Comparison of ENCODE assay signal across 8 mouse cellular contexts in genomic region chr10:85184964-85185608, GRCm38 (mm10). TPM values are rescaled to one million over a fixed set of nuclear protein-coding genes. Genes with fewer than 3 reads are reported as not detected.
DNase-seq lines count a peak whose midpoint lies in the region; ATAC-seq lines count a peak whose summit lies in the region.

TSS of gene Cry1 (minus strand) at chr10:85185064.

- peak within 1 kb of the TSS; percentile 90 for H3K27ac ChIP-seq in hindbrain, embryonic 14.5 days

- DNase-seq in T-cell, adult 2 months (ENCODE audit: low spot score): peak; percentile 97
- DNase-seq in cerebellum, postnatal 25 days: peak; percentile 99 to 100
- DNase-seq in frontal cortex, postnatal 25 days (ENCODE audit: low spot score in 2 of 2): peak; percentile 97 to 98
- DNase-seq in hindbrain, embryonic 14.5 days (ENCODE audit: low spot score): peak; percentile 98
- peak; percentile 89 to 99 for DNase-seq in layer of hippocampus, postnatal 25 days (ENCODE audit: extremely low spot score in 1 of 2, low spot score in 1 of 2)
- peak; percentile 98 for DNase-seq in lung, postnatal 14 days
- DNase-seq in ovary, postnatal 36 days (ENCODE audit: low spot score): peak; percentile 97
- peak; percentile 97 for DNase-seq in thymus, postnatal 14 days

- peak within 1 kb of the TSS; percentile 83 for H3K9ac ChIP-seq in hindbrain, embryonic 14.5 days

- peak; percentile 96 for ATAC-seq in hindbrain, embryonic 14.5 days (ENCODE audit: low FRiP score)

- H3K36me3 ChIP-seq in hindbrain, embryonic 14.5 days (replicated peaks; ENCODE audit: control insufficient read depth, insufficient read depth): no peaks in the 10 kb centered on the region

- peak within 1 kb of the TSS; percentile 93 for H3K4me3 ChIP-seq in hindbrain, embryonic 14.5 days (replicated peaks; ENCODE audit: low read length)

- H3K4me2 ChIP-seq in hindbrain, embryonic 14.5 days (replicated peaks): peak within 1 kb of the TSS; percentile 72

- under 1% methylated on average over 75 of the region's 75 CpGs for WGBS in hindbrain, embryonic 14.5 days

- no peaks in the 10 kb centered on the region for H3K9me3 ChIP-seq in hindbrain, embryonic 14.5 days (ENCODE audit: control insufficient read depth, low read length)

- no peaks in the 10 kb centered on the region for H3K27me3 ChIP-seq in hindbrain, embryonic 14.5 days (ENCODE audit: control insufficient read depth, insufficient read depth, low read length)

- peaks cover 10% of the 10 kb centered on the region for H3K4me1 ChIP-seq in hindbrain, embryonic 14.5 days (replicated peaks; ENCODE audit: control insufficient read depth, insufficient read depth, low read length)

RNA-seq across cellular contexts. Expression of gene Cry1, which starts in this region (rescaled TPM):
- 32.9 and 40.1 TPM in 2 replicates for polyA plus RNA-seq in hindbrain, embryonic 14.5 days (2014; fragmentation: Nextera tagmentation; extraction: Ambion mirVana)
- 10 to 100 TPM; 10.0 to 11.1 TPM for total RNA-seq in layer of hippocampus, postnatal 25 days (2021)

Comparison
In these comparisons a context has a peak if more than half of its experiments do, and no peak if none do; other contexts are left out.
1. Peak in every context shown above with its lines: DNase-seq, ATAC-seq, H3K4me3 ChIP-seq and H3K27ac ChIP-seq.